Mouse (Mus musculus): ENCODE data around the gene Cacnb2.
"Not testable (repeated sequence)": the region's sequence is repeated elsewhere in the genome, so short reads cannot be mapped to it uniquely, and the experiment has no call there.

Gene Cacnb2

DNA sequence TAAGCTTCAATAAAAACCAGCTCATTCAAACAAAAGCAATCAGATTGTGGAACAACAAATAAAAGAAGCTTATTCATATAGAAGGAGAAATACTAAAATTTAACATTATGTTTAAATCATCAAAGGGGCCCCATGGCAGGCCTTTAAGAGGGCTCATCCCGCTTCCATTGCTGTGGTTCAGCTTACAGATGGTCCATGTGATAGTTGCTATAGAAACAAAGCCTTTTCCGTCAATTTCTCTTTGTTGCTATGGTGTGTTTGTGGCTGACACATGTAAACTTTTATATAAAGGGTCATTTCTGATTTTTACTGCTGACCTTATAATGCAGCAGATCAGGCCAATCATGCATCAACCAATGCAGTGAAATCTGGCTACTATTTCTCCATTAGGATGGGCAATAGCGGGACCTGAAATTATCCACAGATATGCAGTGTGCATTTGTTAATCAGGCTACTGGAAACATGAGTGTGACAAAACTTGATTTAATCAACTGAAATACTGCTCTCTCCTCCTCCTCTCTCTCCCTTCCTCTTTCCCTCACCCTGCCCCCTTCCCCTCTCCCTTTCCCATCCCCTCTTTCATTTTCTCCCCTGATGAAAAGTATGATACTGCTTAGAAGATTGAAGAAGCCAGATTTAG, 54.4 kb downstream of the Cacnb2 start:
- DNase-seq: no peak

DNA sequence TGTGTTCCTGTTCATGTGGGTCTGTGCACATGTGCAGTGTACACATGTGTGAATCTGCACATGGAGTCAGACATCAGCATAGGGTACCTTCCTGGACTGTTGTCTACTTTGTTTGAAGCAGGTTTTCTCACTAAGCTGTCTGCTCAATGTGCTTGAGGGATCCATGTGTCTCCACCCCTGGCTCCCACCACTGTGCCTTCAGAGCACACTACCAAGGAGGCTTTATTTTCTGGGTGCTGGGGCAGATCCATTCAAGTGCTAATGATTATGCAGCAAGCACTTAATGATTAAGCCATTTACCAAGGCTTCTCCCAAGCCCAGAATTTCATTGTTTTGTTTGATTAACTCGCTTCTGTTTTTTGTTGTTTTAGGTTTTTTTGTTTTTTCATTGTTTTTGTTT, 62.3 kb downstream of the Cacnb2 start:
- DNase-seq: no peak

DNA sequence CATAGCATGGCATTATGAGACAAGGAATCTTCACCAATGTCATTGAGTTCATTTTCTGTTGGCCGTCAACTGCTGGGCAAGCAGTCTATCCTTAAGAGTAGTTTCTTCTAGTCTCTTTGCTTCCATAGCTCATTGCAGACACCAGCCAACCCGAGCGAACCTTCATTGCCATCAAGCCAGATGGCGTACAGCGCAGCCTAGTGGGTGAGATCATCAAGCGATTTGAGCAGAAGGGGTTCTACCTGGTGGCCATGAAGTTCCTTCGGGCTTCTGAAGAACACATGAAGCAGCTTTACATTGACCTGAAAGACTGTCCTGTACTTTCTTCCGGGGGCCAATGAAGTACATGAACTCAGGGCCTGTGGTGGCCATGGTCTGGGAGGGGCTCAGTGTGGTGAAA, 69.2 kb downstream of the Cacnb2 start:
- DNase-seq: no peak

DNA sequence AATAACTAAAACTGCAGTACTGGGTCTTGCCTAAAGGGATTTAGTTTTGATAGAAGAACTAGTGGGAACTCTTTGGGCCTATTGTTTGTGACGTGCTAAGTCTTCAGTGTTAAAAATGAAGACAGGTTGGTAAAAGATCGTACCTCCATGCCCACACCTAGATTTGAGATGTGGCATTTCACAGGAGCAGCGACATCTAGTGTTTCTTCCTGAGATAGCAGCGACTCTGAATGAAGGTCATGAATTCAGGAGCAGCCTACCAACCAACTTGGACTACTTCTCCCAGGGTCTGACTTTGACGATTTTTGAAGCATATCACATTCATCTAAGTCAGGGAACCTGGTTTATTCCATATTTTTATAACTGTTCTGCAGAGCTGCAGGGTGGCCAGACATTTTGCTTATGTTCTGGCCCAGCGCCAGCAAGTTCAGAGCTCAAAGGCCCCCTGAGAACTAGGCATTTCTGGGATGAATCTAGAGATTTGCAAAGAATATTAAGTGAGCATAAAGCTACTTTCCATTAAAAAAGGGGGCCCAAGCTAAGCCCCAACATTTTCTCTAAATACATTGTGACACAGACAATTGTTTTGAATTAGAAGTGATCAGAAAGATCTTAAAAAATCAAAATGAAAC, 74.1 kb downstream of the Cacnb2 start:
- peak in 1 of 2 experiments; percentile 48 for DNase-seq

DNA sequence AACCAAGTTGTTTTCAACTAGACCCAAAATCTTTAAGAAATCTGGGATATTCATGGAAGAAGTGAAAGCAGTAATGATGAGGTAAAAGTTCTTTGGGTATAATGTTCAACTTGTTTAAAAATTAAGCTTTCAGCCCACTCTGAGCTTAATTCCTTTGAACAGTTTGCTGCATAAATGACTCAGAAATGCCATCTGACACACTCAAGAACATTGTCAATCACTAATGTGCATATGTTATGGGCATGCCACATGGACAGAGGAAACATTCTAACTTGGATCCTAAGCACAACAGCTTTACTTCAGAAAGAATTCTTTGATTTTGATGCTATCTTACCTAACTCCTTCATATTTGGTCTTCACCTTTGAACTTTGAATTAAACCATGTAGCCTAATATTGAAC, 81.3 kb downstream of the Cacnb2 start:
- DNase-seq: no peak

DNA sequence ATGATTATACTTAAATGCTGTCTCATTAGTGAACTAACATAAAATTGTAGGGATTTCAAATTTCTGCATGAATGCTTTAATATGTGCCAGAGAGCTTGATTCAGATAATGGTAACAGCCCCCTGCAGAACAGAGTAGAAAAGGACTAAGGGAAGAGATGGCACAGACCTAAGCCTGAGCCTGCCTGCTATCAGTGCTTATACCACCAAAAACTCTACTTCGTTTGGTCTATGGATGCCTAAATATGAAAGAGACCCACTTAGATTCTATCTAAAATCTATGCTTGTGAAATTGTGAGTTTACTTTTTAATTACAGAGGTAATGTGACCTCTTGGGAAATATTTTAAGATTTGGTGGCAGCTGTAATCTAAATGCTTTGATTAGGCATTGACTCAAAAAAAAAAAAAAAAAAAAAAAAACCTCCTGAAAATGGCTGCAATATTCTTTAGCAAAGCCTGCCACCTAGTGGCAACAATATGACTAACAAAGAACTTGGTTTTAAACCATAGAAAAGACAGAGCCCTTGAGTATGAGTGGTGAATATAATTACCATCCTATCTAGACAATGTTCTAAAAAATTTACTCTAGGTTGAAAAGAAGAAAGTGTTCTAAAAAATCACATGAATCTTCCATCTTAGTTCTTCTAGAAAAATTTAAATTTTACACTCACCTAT, 100.2 kb downstream of the Cacnb2 start:
- DNase-seq: peak in 1 of 2 experiments; percentile 48

DNA sequence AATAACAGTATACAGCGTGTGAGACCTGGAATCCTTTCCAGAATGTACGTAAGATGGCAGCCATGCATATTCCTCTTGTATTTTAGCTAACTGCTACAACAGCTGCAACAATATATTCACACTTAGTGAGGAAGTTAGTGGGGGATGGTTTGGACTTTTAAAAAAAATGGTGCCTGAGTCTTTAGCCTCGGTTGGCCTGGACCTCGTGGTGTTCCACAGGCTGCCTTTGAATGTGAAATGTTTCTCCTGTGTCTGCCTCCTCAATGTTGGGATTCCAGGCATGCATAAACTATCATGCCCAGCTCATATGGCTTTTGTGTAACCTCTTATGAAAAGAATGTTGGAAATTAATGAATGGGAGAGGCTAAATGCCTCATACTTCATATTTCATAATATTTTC, 100.8 kb downstream of the Cacnb2 start:
- peak in 1 of 2 experiments; percentile 49 for DNase-seq

GRCm38 (mm10) chr2:14710247-14710646, 107.4 kb downstream of the Cacnb2 start:
- no peak for DNase-seq

GRCm38 (mm10) chr2:14711751-14712150, 108.9 kb downstream of the Cacnb2 start:
- DNase-seq: no peak

DNA sequence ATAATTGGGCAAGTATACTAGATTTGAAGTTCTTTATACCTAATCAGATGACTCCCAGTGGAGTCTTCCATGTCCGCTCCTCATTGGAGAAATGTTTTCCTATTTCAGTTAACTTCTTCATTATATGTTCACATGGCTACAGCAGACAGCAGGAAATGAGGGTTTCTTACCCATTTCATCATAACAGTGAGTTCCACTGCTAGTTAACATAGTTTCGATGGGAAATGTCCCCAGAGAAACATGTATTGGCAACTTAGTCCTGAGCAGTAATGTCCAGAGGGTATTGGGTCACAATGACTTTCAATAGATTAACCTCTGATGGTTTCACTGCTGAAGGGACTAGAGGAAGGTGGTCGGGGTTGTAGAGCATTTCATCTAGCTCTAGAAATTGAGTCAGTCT, 110.2 kb downstream of the Cacnb2 start:
- DNase-seq: no peak

- no peak for DNase-seq
These were observed 113.8 kb downstream of the Cacnb2 start for GRCm38 (mm10) chr2:14716666-14717065.

- no peak for DNase-seq
These were observed 116.3 kb downstream of the Cacnb2 start for GRCm38 (mm10) chr2:14719119-14719718.

GRCm38 (mm10) chr2:14725437-14725836, 122.5 kb downstream of the Cacnb2 start:
- no peak for DNase-seq

- DNase-seq: not testable (repeated sequence)
These were observed 123.7 kb downstream of the Cacnb2 start for GRCm38 (mm10) chr2:14726601-14727000.

DNA sequence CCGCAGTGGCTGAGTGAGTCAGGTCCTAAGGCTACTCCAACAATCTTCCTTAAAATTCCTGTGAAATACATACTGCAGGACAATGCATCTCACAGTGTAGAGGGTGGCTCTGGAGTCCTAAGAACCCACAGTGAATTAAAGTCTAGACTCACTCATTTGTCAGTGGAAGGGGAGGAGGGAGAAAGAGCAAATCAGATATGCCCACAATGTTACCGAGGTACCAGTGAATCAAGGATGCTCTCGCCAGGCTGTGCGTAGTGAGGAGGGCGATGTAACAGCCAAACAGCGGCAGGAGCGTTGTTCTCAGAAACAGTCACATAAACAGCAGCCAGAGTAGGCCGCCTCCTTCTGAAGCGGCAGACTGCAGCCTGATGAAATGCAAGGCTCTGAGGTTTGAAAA, 136.0 kb downstream of the Cacnb2 start:
- DNase-seq: no peak

- no peak for DNase-seq
These were observed 136.6 kb downstream of the Cacnb2 start for GRCm38 (mm10) chr2:14739510-14739909.

- no peak for DNase-seq
These were observed 137.5 kb downstream of the Cacnb2 start for GRCm38 (mm10) chr2:14740359-14740758.

GRCm38 (mm10) chr2:14744761-14745160, 141.9 kb downstream of the Cacnb2 start:
- no peak for DNase-seq

GRCm38 (mm10) chr2:14762846-14763245, 160.0 kb downstream of the Cacnb2 start:
- no peak for DNase-seq

- no peak for DNase-seq
These were observed 161.0 kb downstream of the Cacnb2 start for GRCm38 (mm10) chr2:14763931-14764330.

DNA sequence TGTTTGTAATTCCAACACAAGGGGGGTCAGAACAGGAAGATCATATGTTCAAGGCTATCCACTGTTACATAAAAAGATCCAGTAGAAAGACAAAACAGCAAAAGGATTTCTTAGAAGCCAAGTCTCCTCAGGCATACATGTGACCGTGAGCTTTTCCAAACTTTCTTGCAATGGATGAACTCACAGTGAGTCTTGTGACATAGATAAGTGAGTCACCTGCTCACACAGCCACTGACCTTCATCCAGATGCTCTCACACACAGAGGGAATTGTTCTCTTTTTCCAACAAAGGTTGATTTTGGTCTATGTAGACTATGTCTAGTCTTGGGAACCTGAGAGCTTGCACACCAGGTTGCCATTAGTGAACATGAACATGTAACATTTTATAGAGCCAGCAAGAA, 166.6 kb downstream of the Cacnb2 start:
- no peak for DNase-seq

DNA sequence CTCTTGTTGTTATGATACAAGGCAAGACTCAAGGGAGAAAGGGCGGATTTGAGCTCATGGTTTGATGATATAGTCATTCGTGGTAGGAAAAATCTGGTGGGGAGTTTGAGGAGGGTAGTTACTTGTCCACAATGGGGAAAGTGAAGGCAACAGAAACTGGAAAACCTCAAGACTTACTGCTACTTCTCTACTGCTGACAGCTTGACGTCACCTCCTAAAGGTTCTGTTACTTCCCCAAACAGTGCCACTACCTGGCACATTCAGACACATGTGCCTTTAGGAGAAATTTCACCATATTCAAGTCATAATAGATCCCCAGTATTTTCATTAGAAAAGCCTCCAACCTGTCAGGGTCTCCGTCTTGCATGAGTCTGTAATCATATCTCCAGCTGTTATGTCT, 167.7 kb downstream of the Cacnb2 start:
- DNase-seq: no peak

DNA sequence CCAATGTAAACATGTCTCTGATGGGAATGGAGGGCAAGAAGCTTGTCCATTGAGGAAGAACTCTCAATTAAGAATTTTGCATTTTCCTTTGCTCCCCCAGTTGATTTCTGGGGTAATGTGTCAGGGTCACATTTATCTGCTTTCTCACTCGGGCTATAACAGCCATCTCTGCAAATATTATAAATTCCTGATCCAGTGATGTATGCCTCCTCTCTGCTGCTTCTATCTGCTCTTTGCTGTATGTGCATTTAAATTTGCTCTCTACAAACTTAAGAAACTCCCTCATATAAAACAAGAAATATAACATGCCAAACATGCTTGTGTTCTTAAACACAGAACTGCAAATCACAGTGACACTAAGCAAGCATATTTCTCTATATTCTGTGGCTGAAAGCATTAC, 171.5 kb downstream of the Cacnb2 start:
- no peak for DNase-seq
